Comparison of ENCODE assay signal across 23 mouse cellular contexts in the genomic region with DNA sequence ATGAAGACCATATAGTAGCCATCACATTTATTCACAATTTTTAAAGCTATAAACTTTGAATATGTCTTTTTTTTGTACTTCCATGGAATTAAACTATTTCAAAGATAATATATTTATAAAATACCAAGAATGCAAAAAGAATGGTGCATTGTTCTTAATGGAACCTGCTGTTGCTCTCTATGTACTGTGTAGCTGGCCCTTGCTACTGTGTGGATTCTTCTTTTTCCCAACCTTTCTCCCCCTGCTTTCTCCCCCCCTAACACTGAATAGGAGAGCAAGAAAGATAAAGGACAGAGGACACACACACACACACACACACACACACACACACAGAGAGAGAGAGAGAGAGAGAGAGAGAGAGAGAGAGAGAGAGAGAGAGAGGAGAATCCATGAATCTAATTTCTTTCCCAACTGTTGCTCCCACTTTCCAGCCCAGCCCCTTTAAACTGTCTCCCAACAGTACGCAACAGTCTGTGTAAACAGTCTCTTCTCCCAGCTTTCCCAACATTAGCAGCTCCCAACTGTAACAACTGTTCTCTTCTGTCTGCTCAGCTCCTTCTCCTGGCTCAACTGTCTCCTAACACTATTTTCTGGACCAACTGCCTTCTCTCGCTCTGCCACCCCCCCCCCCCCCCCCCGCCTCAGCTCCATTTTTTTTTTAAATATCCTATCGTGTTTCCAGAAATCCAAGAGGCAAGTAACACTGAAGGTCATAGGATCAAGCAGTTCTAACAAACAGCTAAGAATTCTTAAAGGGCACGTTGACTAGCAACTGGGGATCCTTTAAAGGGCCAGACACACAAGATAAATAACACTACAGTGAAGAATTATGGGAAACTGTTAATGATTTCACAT. TPM values are rescaled to one million over a fixed set of nuclear protein-coding genes. Genes with fewer than 3 reads are reported as not detected.
DNase-seq lines count a peak whose midpoint lies in the region; ATAC-seq and TF ChIP-seq lines count a peak whose summit lies in the region.
"Had no signal": no experiment of that assay in that cellular context is flagged by ENCODE, and none has a peak within 500 bp of the region (broad histone marks: within the 10 kb centered on the region; RNA-seq: fewer than 3 reads in every experiment).

No protein-coding gene starts in this region.

- H3K4me1 ChIP-seq in liver, adult 2 months (ENCODE audit: control insufficient read depth, insufficient read depth, low read length), result peaks cover 17% of the 10 kb centered on the region; the same call in 1 of the 2 replicates
- peaks cover 10% of the 10 kb centered on the region; the same call in 1 of the 2 replicates for H3K4me1 ChIP-seq in liver, embryonic 11.5 days (replicated peaks; ENCODE audit: control insufficient read depth, insufficient read depth, low read length)
- H3K4me1 ChIP-seq in embryonic facial prominence, embryonic 11.5 days (ENCODE audit: control insufficient read depth, insufficient read depth, low read length), result no peaks in the 10 kb centered on the region
- H3K4me1 ChIP-seq in liver, embryonic 13.5 days (replicated peaks), result peaks cover 37% of the 10 kb centered on the region
- H3K4me1 ChIP-seq: embryonic facial prominence, embryonic 13.5 days; neural tube, embryonic 12.5 days had no signal

- no peak for ATAC-seq in liver, embryonic 11.5 days (replicated peaks; ENCODE audit: low FRiP score)
- no peak for ATAC-seq in embryonic facial prominence, embryonic 11.5 days (replicated peaks; ENCODE audit: insufficient number of reproducible peaks, low FRiP score, low TSS enrichment, low read depth)
- ATAC-seq in liver, embryonic 13.5 days (ENCODE audit: low read depth), result no peak
- ATAC-seq: intestine, embryonic 16.5 days had no signal

- WGBS in liver, adult 2 months, result 20% methylated on average over 5 of the region's 5 CpGs
- 66% methylated on average over 5 of the region's 5 CpGs for WGBS in liver, embryonic 11.5 days
- 34% methylated on average over 5 of the region's 5 CpGs for WGBS in embryonic facial prominence, embryonic 11.5 days
- 66% methylated on average over 5 of the region's 5 CpGs for WGBS in liver, embryonic 13.5 days (ENCODE audit: insufficient replicate concordance)

- no peak overlapping the region for H3K9ac ChIP-seq in liver, adult 2 months (ENCODE audit: low read depth, low read length)
- H3K9ac ChIP-seq in liver, embryonic 11.5 days (ENCODE audit: low read depth, low read length), result no peak overlapping the region
- H3K9ac ChIP-seq in embryonic facial prominence, embryonic 11.5 days (replicated peaks; ENCODE audit: low read length), result no peak overlapping the region
- H3K9ac ChIP-seq in liver, embryonic 13.5 days, result no peak overlapping the region
- H3K9ac ChIP-seq: embryonic facial prominence, embryonic 13.5 days; hindbrain, embryonic 14.5 days; neural tube, embryonic 12.5 days had no signal

- H3K79me2 ChIP-seq in liver, adult 2 months (ENCODE audit: control insufficient read depth, insufficient read depth, low read length), result peaks cover 8% of the 10 kb centered on the region; the same call in 1 of the 2 replicates

- H3K36me3 ChIP-seq in liver, adult 2 months (ENCODE audit: control insufficient read depth, insufficient read depth, low read length), result peaks cover 41% of the 10 kb centered on the region
- H3K36me3 ChIP-seq in liver, embryonic 11.5 days (ENCODE audit: control insufficient read depth, insufficient read depth, low read length), result peaks cover 13% of the 10 kb centered on the region
- no peaks in the 10 kb centered on the region; the same call in 1 of the 2 replicates for H3K36me3 ChIP-seq in embryonic facial prominence, embryonic 11.5 days (replicated peaks; ENCODE audit: control insufficient read depth, insufficient read depth, low read depth, low read length)
- peaks cover 68% of the 10 kb centered on the region for H3K36me3 ChIP-seq in liver, embryonic 13.5 days

- no peak overlapping the region for H3K4me3 ChIP-seq in liver, adult 2 months (ENCODE audit: insufficient read depth, low read depth, low read length)
- no peak overlapping the region for H3K4me3 ChIP-seq in liver, embryonic 11.5 days (ENCODE audit: low read depth, low read length)
- H3K4me3 ChIP-seq in embryonic facial prominence, embryonic 11.5 days (ENCODE audit: low read depth, low read length), result no peak overlapping the region
- H3K4me3 ChIP-seq in liver, embryonic 13.5 days (replicated peaks), result no peak overlapping the region
- H3K4me3 ChIP-seq: embryonic facial prominence, embryonic 13.5 days; heart, embryonic 10.5 days; neural tube, embryonic 12.5 days had no signal

- peak; percentile 55 for DNase-seq in liver, adult 2 months (ENCODE audit: extremely low read depth, low read depth, low spot score)
- DNase-seq in liver, embryonic 11.5 days (ENCODE audit: low spot score), result no peak
- peak; percentile 15 for DNase-seq in embryonic facial prominence, embryonic 11.5 days (ENCODE audit: low spot score)
- DNase-seq in liver, embryonic 13.5 days, result no peak
- DNase-seq in lung, postnatal 10 days, result peak; percentile 64
- DNase-seq in layer of hippocampus, adult 8-10 months (ENCODE audit: low spot score in 2 of 2), result no peak
- no peak for DNase-seq in layer of hippocampus, postnatal 14 days (ENCODE audit: low spot score in 2 of 2)
- no peak for DNase-seq in T-cell, adult 2 months (ENCODE audit: low spot score)
- DNase-seq: cerebellum, postnatal 25 days; heart, postnatal 10 days; right cerebral cortex, postnatal 25 days; thymus, adult 18-20 months had no signal

- no peak overlapping the region for H3K4me2 ChIP-seq in liver, embryonic 11.5 days
- no peak overlapping the region for H3K4me2 ChIP-seq in embryonic facial prominence, embryonic 11.5 days (ENCODE audit: low read depth, low read length)
- no peak overlapping the region for H3K4me2 ChIP-seq in liver, embryonic 13.5 days
- H3K4me2 ChIP-seq: embryonic facial prominence, embryonic 13.5 days; hindbrain, embryonic 14.5 days; neural tube, embryonic 12.5 days had no signal

- 0 out of 2 replicates have a peak overlapping the region, but pooled peaks have one; percentile 29 for H3K27ac ChIP-seq in liver, adult 2 months (replicated peaks; ENCODE audit: insufficient read depth, low read depth, low read length)
- H3K27ac ChIP-seq in liver, embryonic 11.5 days (ENCODE audit: low read depth, low read length), result no peak overlapping the region
- H3K27ac ChIP-seq in embryonic facial prominence, embryonic 11.5 days (replicated peaks; ENCODE audit: low read depth, low read length), result no peak overlapping the region
- H3K27ac ChIP-seq in liver, embryonic 13.5 days, result peak overlapping the region; percentile 68
- H3K27ac ChIP-seq: embryonic facial prominence, embryonic 13.5 days; heart, embryonic 10.5 days; hindbrain, embryonic 14.5 days; neural tube, embryonic 12.5 days had no signal

- TF ChIP-seq POLR2A in liver, adult 2 months (IDR thresholded peaks at IDR 0.05; ENCODE audit: extremely low read depth, insufficient read depth, low read length), result no peak

- H3K27me3 ChIP-seq in liver, adult 2 months (ENCODE audit: control insufficient read depth, insufficient read depth, low read length), result no peaks in the 10 kb centered on the region
- no peaks in the 10 kb centered on the region for H3K27me3 ChIP-seq in liver, embryonic 11.5 days (replicated peaks; ENCODE audit: control insufficient read depth, insufficient read depth, low read length)
- no peaks in the 10 kb centered on the region for H3K27me3 ChIP-seq in embryonic facial prominence, embryonic 11.5 days (ENCODE audit: control insufficient read depth, insufficient read depth, low read length)
- no peaks in the 10 kb centered on the region for H3K27me3 ChIP-seq in liver, embryonic 13.5 days
- H3K27me3 ChIP-seq: embryonic facial prominence, embryonic 13.5 days; neural tube, embryonic 12.5 days had no signal

- TF ChIP-seq CTCF in liver, adult 2 months (IDR thresholded peaks at IDR 0.05; ENCODE audit: low read depth, low read length), result no peak

- no peaks in the 10 kb centered on the region for H3K9me3 ChIP-seq in liver, embryonic 11.5 days (ENCODE audit: control insufficient read depth, low read length)
- no peaks in the 10 kb centered on the region for H3K9me3 ChIP-seq in embryonic facial prominence, embryonic 11.5 days (replicated peaks; ENCODE audit: control insufficient read depth, low read length)
- H3K9me3 ChIP-seq in liver, embryonic 13.5 days (replicated peaks), result no peaks in the 10 kb centered on the region
- H3K9me3 ChIP-seq: embryonic facial prominence, embryonic 13.5 days; heart, embryonic 10.5 days; neural tube, embryonic 12.5 days had no signal

RNA-seq across cellular contexts. Expression of a gene that starts 15.7 kb away (rescaled TPM):
- total RNA-seq in liver, adult 2 months (2014; rRNA removed), result not detected in 2 replicates
- not detected in 2 replicates for polyA plus RNA-seq in liver, adult 2 months (2012; rRNA removed)
- polyA plus RNA-seq in liver, embryonic 11.5 days (2014; fragmentation: Nextera tagmentation; extraction: Ambion mirVana), result 3.2 and 3.5 TPM in 2 replicates
- polyA plus RNA-seq in embryonic facial prominence, embryonic 11.5 days (2014; fragmentation: Nextera tagmentation; extraction: Ambion mirVana), result 1.1 and 1.4 TPM in 2 replicates
- polyA plus RNA-seq in liver, embryonic 13.5 days (2015; fragmentation: Nextera tagmentation; extraction: Ambion mirVana), result 0.99 and 1.3 TPM in 2 replicates
- total RNA-seq in layer of hippocampus, adult 8-10 months (2022), result under 1 TPM in 1 of 4 experiments, not detected in 3; 0.53 TPM
- total RNA-seq in layer of hippocampus, postnatal 14 days (2021), result not detected
- total RNA-seq: gastrocnemius, postnatal 10 days; heart, postnatal 10 days; layer of hippocampus, postnatal 10 days; left cerebral cortex, postnatal 10 days had no signal

RNA-seq across cellular contexts. Expression of a gene that starts 16.3 kb away (rescaled TPM):
- total RNA-seq in liver, adult 2 months (2014; rRNA removed), result 93.9 and 95.9 TPM in 2 replicates
- polyA plus RNA-seq in liver, adult 2 months (2012; rRNA removed), result 32.5 and 32.7 TPM in 2 replicates
- 75.0 and 85.9 TPM in 2 replicates for polyA plus RNA-seq in liver, embryonic 11.5 days (2014; fragmentation: Nextera tagmentation; extraction: Ambion mirVana)
- polyA plus RNA-seq in embryonic facial prominence, embryonic 11.5 days (2014; fragmentation: Nextera tagmentation; extraction: Ambion mirVana), result 62.3 and 63.3 TPM in 2 replicates
- 50.2 and 61.5 TPM in 2 replicates for polyA plus RNA-seq in liver, embryonic 13.5 days (2015; fragmentation: Nextera tagmentation; extraction: Ambion mirVana)
- total RNA-seq in layer of hippocampus, adult 8-10 months (2022), result 10 to 100 TPM; 42.1 to 51.9 (median 47.6) TPM
- total RNA-seq in layer of hippocampus, postnatal 14 days (2021), result 10 to 100 TPM; 43.2 to 48.3 TPM

RNA-seq across cellular contexts. Expression of a gene that starts 21.8 kb away (rescaled TPM):
- 0.40 and 0.65 TPM in 2 replicates for total RNA-seq in liver, adult 2 months (2014; rRNA removed)
- 0.11 TPM in 1 of 2 replicates, not detected in the other for polyA plus RNA-seq in liver, adult 2 months (2012; rRNA removed)
- polyA plus RNA-seq in liver, embryonic 11.5 days (2014; fragmentation: Nextera tagmentation; extraction: Ambion mirVana), result 0.10 TPM in 1 of 2 replicates, not detected in the other
- polyA plus RNA-seq in embryonic facial prominence, embryonic 11.5 days (2014; fragmentation: Nextera tagmentation; extraction: Ambion mirVana), result not detected in 2 replicates
- polyA plus RNA-seq in liver, embryonic 13.5 days (2015; fragmentation: Nextera tagmentation; extraction: Ambion mirVana), result 0.06 TPM in 1 of 2 replicates, not detected in the other
- total RNA-seq in layer of hippocampus, adult 8-10 months (2022), result under 1 TPM; 0.28 to 0.81 (median 0.60) TPM
- total RNA-seq in layer of hippocampus, postnatal 14 days (2021), result not detected
- total RNA-seq: ES-E14 had no signal
- polyA plus RNA-seq: heart, embryonic 10.5 days; hindbrain, embryonic 14.5 days; intestine, embryonic 16.5 days; neural tube, embryonic 12.5 days had no signal

RNA-seq across cellular contexts. Expression of a gene that starts 24.5 kb away (rescaled TPM):
- total RNA-seq in liver, adult 2 months (2014; rRNA removed), result not detected in 2 replicates
- polyA plus RNA-seq in liver, adult 2 months (2012; rRNA removed), result not detected in 2 replicates
- polyA plus RNA-seq in liver, embryonic 11.5 days (2014; fragmentation: Nextera tagmentation; extraction: Ambion mirVana), result not detected in 2 replicates
- polyA plus RNA-seq in embryonic facial prominence, embryonic 11.5 days (2014; fragmentation: Nextera tagmentation; extraction: Ambion mirVana), result not detected in 2 replicates
- polyA plus RNA-seq in liver, embryonic 13.5 days (2015; fragmentation: Nextera tagmentation; extraction: Ambion mirVana), result not detected in 2 replicates
- not detected for total RNA-seq in layer of hippocampus, adult 8-10 months (2022)
- not detected for total RNA-seq in layer of hippocampus, postnatal 14 days (2021)
- total RNA-seq: ES-E14; gastrocnemius, postnatal 10 days; heart, postnatal 10 days; layer of hippocampus, postnatal 10 days; left cerebral cortex, postnatal 10 days; megakaryocyte-erythroid progenitor cell, adult 5-6 weeks had no signal
- polyA plus RNA-seq: embryonic facial prominence, embryonic 13.5 days; heart, embryonic 10.5 days; hindbrain, embryonic 14.5 days; intestine, embryonic 16.5 days; limb, embryonic 14.5 days; neural tube, embryonic 12.5 days had no signal

RNA-seq across cellular contexts. Expression of a gene that starts 25.8 kb away (rescaled TPM):
- total RNA-seq in liver, adult 2 months (2014; rRNA removed), result 9.5 and 20.7 TPM in 2 replicates
- 17.7 and 28.1 TPM in 2 replicates for polyA plus RNA-seq in liver, adult 2 months (2012; rRNA removed)
- 8.7 and 10.6 TPM in 2 replicates for polyA plus RNA-seq in liver, embryonic 11.5 days (2014; fragmentation: Nextera tagmentation; extraction: Ambion mirVana)
- polyA plus RNA-seq in embryonic facial prominence, embryonic 11.5 days (2014; fragmentation: Nextera tagmentation; extraction: Ambion mirVana), result 3.7 and 4.1 TPM in 2 replicates
- polyA plus RNA-seq in liver, embryonic 13.5 days (2015; fragmentation: Nextera tagmentation; extraction: Ambion mirVana), result 13.1 and 13.3 TPM in 2 replicates
- total RNA-seq in layer of hippocampus, adult 8-10 months (2022), result 1 to 10 TPM in 2 of 4 experiments, under 1 TPM in 1, not detected in 1; 0.85 to 2.1 (median 1.6) TPM
- under 1 TPM; 0.88 to 0.99 TPM for total RNA-seq in layer of hippocampus, postnatal 14 days (2021)

Comparison
In these comparisons a context has a peak if more than half of its experiments do, and no peak if none do; other contexts are left out.
1. DNase-seq: peak in liver, adult 2 months (single experiment), embryonic facial prominence, embryonic 11.5 days (single experiment) and lung, postnatal 10 days (single experiment); none in liver, embryonic 11.5 days (single experiment), liver, embryonic 13.5 days (single experiment), layer of hippocampus, adult 8-10 months (0 of 2), layer of hippocampus, postnatal 14 days (0 of 2) and T-cell, adult 2 months (single experiment).
2. H3K27ac ChIP-seq: peak in liver, adult 2 months (single experiment) and liver, embryonic 13.5 days (single experiment); none in liver, embryonic 11.5 days (single experiment) and embryonic facial prominence, embryonic 11.5 days (single experiment).